22 mouse cellular contexts compared by ENCODE assay signal in the genomic region with DNA sequence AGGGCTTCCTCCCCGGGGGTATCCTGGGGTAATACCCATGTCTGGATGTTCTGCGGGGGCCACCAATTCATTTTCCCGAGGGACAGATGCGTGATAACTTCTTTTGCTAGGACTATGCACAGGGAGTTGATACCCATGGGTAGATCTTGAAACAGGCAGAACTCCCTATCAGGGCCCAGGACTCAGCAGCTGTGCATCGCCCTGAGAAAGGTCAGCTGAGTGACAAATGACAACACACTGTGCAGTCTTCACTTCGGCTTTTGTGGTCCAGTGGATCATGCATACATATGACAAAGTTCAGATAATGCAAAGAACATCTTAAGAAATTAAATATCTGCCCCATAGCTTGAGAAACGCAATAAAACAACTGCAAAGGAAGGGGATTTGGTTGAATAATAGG.
"Had no signal": no experiment of that assay in that cellular context is flagged by ENCODE, and none has a peak within 500 bp of the region (broad histone marks: within the 10 kb centered on the region; RNA-seq: fewer than 3 reads in every experiment).

No protein-coding gene starts in this region.

- DNase-seq: heart, adult 11 months; heart, postnatal 14 days; kidney, adult 11 months; kidney, adult 2 months; kidney, adult 9 months; kidney, postnatal 14 days; kidney, postnatal 4 days had no signal

- H3K27me3 ChIP-seq: hindbrain, embryonic 15.5 days; limb, embryonic 13.5 days; limb, embryonic 15.5 days; liver, embryonic 12.5 days had no signal

- H3K27ac ChIP-seq: hindbrain, embryonic 13.5 days; hindbrain, embryonic 15.5 days; hindbrain, postnatal 0 days; kidney, embryonic 15.5 days; kidney, postnatal 0 days; layer of hippocampus, adult 2 months; left cerebral cortex, adult 2 months; limb, embryonic 13.5 days; liver, embryonic 12.5 days; liver, embryonic 14.5 days had no signal

- H3K4me2 ChIP-seq: heart, embryonic 11.5 days; heart, embryonic 13.5 days; heart, embryonic 15.5 days; hindbrain, embryonic 13.5 days; hindbrain, embryonic 15.5 days; kidney, embryonic 15.5 days; limb, embryonic 13.5 days; limb, embryonic 15.5 days; liver, embryonic 12.5 days had no signal

- H3K36me3 ChIP-seq: heart, embryonic 13.5 days; heart, embryonic 15.5 days; hindbrain, embryonic 13.5 days; hindbrain, embryonic 15.5 days; kidney, embryonic 15.5 days; limb, embryonic 13.5 days; limb, embryonic 15.5 days; liver, embryonic 12.5 days had no signal

- H3K9ac ChIP-seq: heart, embryonic 13.5 days; heart, embryonic 15.5 days; hindbrain, embryonic 13.5 days; hindbrain, embryonic 15.5 days; kidney, embryonic 15.5 days; limb, embryonic 13.5 days; limb, embryonic 15.5 days; liver, embryonic 12.5 days; liver, embryonic 14.5 days had no signal

- ATAC-seq: liver, embryonic 12.5 days had no signal

- H3K4me3 ChIP-seq: heart, adult 2 months; heart, embryonic 13.5 days; heart, embryonic 15.5 days; hindbrain, embryonic 13.5 days; hindbrain, embryonic 15.5 days; kidney, embryonic 15.5 days; layer of hippocampus, adult 2 months; left cerebral cortex, adult 2 months; limb, embryonic 13.5 days; limb, embryonic 15.5 days; liver, embryonic 12.5 days had no signal

- H3K9me3 ChIP-seq: heart, embryonic 13.5 days; heart, embryonic 15.5 days; hindbrain, embryonic 13.5 days; hindbrain, embryonic 15.5 days; kidney, embryonic 15.5 days; limb, embryonic 13.5 days; limb, embryonic 15.5 days; liver, embryonic 12.5 days had no signal
